Mouse (Mus musculus): Measurements from ENCODE around the gene BC035044.

DNA sequence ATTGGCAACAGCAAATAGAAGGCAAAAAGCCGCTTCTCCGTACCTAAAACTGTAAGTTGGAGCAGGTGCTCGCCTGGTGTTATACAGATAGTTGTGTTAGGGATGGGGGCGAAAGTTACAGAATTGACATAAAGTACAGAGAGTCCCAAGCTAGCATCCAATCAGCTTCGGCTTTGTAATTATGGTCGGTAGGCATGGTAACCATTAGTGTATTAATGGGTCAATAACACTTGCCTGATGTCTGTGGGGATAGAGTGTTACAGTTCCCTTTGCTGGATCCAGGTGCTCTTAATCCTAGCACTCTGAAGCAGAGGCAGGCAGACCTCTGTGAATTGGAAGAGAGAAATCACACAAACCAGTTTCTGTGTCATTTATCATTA is 54.0 kb downstream of the BC035044 start:
- no peak for TF ChIP-seq POLR2A (IDR thresholded peaks at IDR 0.05; ENCODE audit: low read depth, low read length)
- no peak for TF ChIP-seq CTCF (conservative IDR thresholded peaks at IDR 0.05; ENCODE audit: insufficient read depth, insufficient read length, low read depth, low read length)

Data from kidney, adult 2 months (tissue).